Mouse (Mus musculus) forebrain, embryonic 12.5 days (tissue): Measurements from ENCODE around the gene Cpne6. TPM values are rescaled to one million over a fixed set of nuclear protein-coding genes. Genes with fewer than 3 reads are reported as not detected.

Source experiments
- ATAC-seq: fragments of 200-750 bp; cut with Nextera tagmentation; 2 replicates; pipeline ENCODE4 v1.8.0; 2017; ENCODE audit warnings: moderate TSS enrichment; ENCODE audit not compliant: low FRiP score
- H3K27ac ChIP-seq: fragments of 300-500 bp; sonication (generic); 2 replicates; pipeline ENCODE4 v1.5.1; 2016; ENCODE audit warnings: mild to moderate bottlenecking
- H3K27me3 ChIP-seq: fragments of 300-500 bp; sonication (generic); 2 replicates; pipeline ENCODE4 v1.6.1; 2016; ENCODE audit warnings: mild to moderate bottlenecking
- H3K36me3 ChIP-seq: fragments of 300-500 bp; sonication (generic); replicated peaks from 2 replicates; pipeline ENCODE4 v1.6.1; 2016; ENCODE audit warnings: mild to moderate bottlenecking
- H3K4me1 ChIP-seq: fragments of 300-500 bp; sonication (generic); 2 replicates; pipeline ENCODE4 v1.6.1; 2016
- H3K4me2 ChIP-seq: fragments of 300-500 bp; sonication (generic); 2 replicates; pipeline ENCODE4 v1.6.1; 2016; ENCODE audit warnings: mild to moderate bottlenecking, moderate library complexity
- H3K4me3 ChIP-seq: fragments of 300-500 bp; sonication (generic); replicated peaks from 2 replicates; pipeline ENCODE4 v1.5.1; 2016; ENCODE audit warnings: mild to moderate bottlenecking
- H3K9ac ChIP-seq: fragments of 300-500 bp; sonication (generic); 2 replicates; pipeline ENCODE4 v1.6.1; 2016; ENCODE audit warnings: mild to moderate bottlenecking
- H3K9me3 ChIP-seq: fragments of 300-500 bp; sonication (generic); 2 replicates; pipeline ENCODE4 v1.6.1; 2016
- WGBS: fragments of 180-500 bp; shearing (Covaris S2); methylation state at CpG from one replicate; pipeline ENCODE4 v1.1.7; 2016; 5-methylcytosine and 5-hydroxymethylcytosine counted together
- polyA plus RNA-seq: library from polyadenylated mRNA; unstranded; fragments of >200 nt; fragmentation: Nextera tagmentation; extraction: Ambion mirVana; gene quantifications from 2 replicates; pipeline ENCODE4 v1.2.1, GENCODE M21; 2016

Gene Cpne6
- polyA plus RNA-seq, 1 experiment from 2014 or later, result 0.55 TPM

DNA sequence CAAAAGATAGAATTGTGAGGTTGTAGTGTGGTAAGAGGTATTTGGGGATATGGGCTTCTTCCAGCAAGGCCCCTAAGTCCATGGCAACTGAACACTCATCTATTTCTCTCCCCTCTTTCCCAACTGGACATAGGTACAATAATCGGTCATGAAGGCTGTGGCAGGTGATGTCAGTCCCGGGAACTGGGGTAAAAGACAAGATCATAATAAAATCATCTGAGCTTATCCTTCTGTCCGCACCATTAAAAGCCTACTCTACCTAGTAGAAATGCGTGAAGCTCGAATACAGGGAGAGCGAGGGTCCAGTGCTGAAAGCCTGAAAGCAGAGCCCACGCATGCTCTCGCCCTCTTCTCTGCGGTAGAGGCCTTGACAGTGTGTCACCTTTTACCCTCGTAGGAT, 30.6 kb upstream of the Cpne6 start:
- H3K9me3 ChIP-seq, result no peaks in the 10 kb centered on the region
- H3K27ac ChIP-seq, result no peak overlapping the region
- no peaks in the 10 kb centered on the region for H3K27me3 ChIP-seq
- no peak for ATAC-seq
- 93% methylated on average over 10 of the region's 10 CpGs for WGBS
- H3K9ac ChIP-seq, result peak overlapping the region; percentile 17; the same call in 1 of the 2 replicates
- H3K4me3 ChIP-seq, result no peak overlapping the region
- H3K4me2 ChIP-seq, result peak overlapping the region; percentile 67; the same call in 1 of the 2 replicates
- peaks cover 6% of the 10 kb centered on the region; the same call in 1 of the 2 replicates for H3K4me1 ChIP-seq
- 0 out of 2 replicates have a peak, but pooled peaks cover 4% of the 10 kb centered on the region for H3K36me3 ChIP-seq

DNA sequence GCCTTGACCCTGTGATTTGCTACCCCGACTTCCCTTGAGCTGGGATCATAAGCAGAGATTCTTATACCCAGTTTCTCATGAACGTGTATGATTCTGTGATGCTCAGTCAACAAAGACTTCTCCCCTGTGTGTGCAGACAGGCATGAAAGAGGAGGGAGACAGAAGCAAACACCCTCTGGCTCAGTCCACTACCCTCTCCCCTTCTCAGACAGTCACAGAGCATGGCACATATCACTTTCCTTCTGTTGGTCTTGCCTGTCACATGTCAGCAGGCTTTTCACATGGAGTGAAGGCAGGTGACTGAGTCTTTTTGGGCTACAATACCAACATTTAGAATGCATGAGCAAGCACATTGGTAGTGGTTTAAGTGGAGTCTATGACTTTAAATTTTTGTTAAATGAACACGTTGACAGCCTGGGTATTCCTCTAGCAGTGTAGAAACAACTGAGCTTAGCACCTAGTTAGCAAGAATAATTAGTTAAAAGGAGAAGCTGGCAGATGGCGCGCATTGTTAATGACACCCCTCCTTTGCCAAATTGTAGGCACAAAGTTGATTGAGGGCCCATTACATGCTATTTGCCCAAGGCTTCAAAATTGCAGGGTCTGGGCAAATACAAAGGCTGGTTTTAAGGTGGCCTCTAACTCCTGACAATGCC, 25.7 kb upstream of the Cpne6 start:
- WGBS, result 52% methylated on average over 5 of the region's 5 CpGs
- H3K36me3 ChIP-seq, result peaks cover 16% of the 10 kb centered on the region
- H3K27me3 ChIP-seq, result no peaks in the 10 kb centered on the region
- peaks cover 1% of the 10 kb centered on the region; the same call in 1 of the 2 replicates for H3K4me1 ChIP-seq
- no peak overlapping the region for H3K4me2 ChIP-seq
- H3K9ac ChIP-seq, result no peak overlapping the region
- H3K9me3 ChIP-seq, result no peaks in the 10 kb centered on the region
- H3K4me3 ChIP-seq, result no peak overlapping the region
- peak overlapping the region; percentile 74 for H3K27ac ChIP-seq
- ATAC-seq, result peak; percentile 58; the same call in 1 of the 2 replicates

DNA sequence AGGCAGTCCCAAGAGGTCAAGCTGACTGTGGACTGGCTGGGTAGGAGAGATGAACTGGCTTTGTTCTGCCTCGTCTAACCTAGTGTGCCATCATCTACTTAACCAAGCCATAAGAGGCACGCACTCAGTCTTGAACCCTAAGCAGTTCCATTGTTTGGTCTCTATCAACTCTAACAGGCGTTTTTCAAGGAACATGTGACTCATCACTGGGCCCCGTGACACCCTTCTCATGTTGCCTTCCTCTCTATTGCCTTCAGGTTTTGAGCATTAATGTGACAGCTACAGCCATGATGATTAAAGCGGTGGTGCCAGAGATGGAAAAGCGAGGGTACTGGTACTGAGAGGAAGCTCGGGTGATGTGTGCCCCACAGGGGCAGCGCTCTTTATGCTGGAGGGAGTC, 23.4 kb upstream of the Cpne6 start:
- peaks cover 12% of the 10 kb centered on the region for H3K36me3 ChIP-seq
- 91% methylated on average over 8 of the region's 8 CpGs for WGBS
- H3K9me3 ChIP-seq, result no peaks in the 10 kb centered on the region
- no peaks in the 10 kb centered on the region for H3K27me3 ChIP-seq
- H3K4me2 ChIP-seq, result no peak overlapping the region
- peaks cover 10% of the 10 kb centered on the region for H3K4me1 ChIP-seq
- no peak overlapping the region for H3K27ac ChIP-seq
- no peak for ATAC-seq
- H3K9ac ChIP-seq, result no peak overlapping the region
- H3K4me3 ChIP-seq, result no peak overlapping the region

DNA sequence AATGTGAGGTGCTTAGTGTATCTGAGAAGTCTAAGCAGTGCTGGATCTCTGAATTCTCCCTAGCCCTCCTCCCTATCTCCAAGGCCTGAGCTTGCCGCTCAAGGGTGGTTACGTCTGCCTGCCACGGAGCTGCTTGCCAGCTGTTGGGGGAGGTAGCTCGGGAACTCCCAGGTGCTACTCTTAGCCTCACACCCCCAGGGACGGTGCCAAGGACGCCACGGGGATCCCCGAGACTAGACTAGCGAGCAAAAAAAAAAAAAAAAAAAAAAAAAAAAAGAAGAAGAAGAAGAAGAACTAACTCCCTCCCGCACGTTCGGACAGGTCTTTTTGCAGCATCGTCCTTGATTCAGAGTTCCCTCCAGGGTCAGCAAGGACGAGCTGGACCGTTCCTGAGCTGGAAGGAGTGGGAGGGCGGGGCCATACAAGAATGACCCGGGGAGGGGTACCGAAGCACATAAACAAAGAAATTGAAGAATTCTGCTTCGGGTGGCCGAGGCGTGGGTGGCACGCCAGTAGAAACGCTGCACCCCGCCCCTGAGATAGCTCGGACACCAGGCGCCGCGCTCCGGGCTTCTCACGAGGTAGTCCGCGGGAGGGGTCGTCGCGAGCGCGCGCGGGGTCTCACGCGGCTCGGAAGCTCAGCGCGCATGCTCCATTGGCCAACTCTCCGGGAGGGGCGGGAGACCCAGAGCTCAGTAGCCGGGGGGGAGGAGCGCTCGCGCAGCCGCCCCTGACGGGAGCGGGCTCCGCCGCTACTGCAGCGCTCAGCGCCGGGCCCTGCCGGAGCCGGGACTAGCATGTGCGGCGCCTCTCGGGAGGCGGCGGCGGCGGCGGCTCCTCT, 19.7 kb upstream of the Cpne6 start, which contains the start of gene Carmil3:
TSS of gene Carmil3 (plus strand) at position 291 of the 841 bp plus-strand sequence.
- no peaks in the 10 kb centered on the region for H3K9me3 ChIP-seq
- ATAC-seq, result peak; percentile 90
- no peaks in the 10 kb centered on the region for H3K27me3 ChIP-seq
- peak within 1 kb of the TSS; percentile 94 for H3K9ac ChIP-seq
- H3K4me1 ChIP-seq, result peaks cover 21% of the 10 kb centered on the region
- peaks cover 36% of the 10 kb centered on the region for H3K36me3 ChIP-seq
- H3K4me3 ChIP-seq, result peak within 1 kb of the TSS; percentile 88
- WGBS, result under 1% methylated on average over 68 of the region's 68 CpGs
- H3K27ac ChIP-seq, result peak within 1 kb of the TSS; percentile 92
- H3K4me2 ChIP-seq, result peak within 1 kb of the TSS; percentile 79

DNA sequence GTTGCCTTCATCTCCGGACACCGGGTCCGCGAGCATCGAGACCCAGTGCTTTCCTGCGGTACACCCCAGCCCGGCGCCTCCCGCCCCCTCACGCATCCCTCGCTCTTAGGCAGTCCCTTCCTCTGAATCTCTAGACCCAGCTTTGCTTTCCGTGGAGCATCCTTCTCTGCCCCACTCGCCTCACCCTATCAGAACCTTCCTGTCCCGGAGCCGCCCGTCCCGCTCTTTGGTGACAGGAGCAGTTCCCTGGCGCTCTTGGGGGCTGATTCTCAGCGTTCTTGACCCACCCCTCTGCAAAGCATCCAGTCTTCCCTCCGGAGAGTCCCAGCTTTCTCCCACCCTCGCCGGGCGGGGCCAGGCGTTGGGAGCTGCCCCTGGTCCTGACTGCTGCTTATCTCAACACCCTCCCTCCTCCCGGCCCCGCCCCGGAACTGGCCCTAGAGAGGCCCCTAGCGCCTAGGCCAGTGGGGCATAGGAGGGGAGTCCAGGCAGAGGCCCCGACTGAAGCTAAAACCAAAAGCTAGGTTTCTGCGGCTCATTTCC, 18.9 kb upstream of the Cpne6 start:
- Histone ChIP-seq H3K4me1 (peaks cover 21% of the 10 kb centered on the region), H3K9me3 (no peaks in the 10 kb centered on the region), H3K4me2 (peak overlapping the region; percentile 79), H3K27me3 (no peaks in the 10 kb centered on the region), H3K9ac (peak overlapping the region; percentile 94), H3K4me3 (peak overlapping the region; percentile 88), H3K27ac (peak overlapping the region; percentile 92), H3K36me3 (peaks cover 39% of the 10 kb centered on the region)
- under 1% methylated on average over 30 of the region's 30 CpGs for WGBS
- ATAC-seq, result peak; percentile 80

DNA sequence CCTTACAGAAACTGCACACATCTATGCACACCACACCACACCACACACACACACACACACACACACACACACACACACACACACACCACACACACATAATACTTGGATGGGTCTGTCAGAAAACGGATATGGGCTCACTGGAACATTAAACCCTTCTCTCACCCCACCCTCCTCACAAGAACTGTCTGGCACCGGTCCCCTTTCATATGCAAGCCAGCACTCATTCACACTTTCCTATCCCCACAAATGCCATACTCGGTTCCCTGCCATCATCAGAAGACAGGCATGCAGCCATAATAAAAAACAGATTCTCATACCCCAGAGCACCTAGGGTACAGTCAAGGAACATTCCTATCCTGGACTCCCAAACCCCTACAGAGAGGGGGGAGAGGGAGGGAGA, 18.1 kb upstream of the Cpne6 start:
- H3K4me1 ChIP-seq, result peaks cover 21% of the 10 kb centered on the region
- peak overlapping the region; percentile 79 for H3K4me2 ChIP-seq
- H3K9ac ChIP-seq, result 0 out of 2 replicates have a peak overlapping the region, but pooled peaks have one; percentile 94
- 41% methylated on average over 3 of the region's 3 CpGs for WGBS
- no peaks in the 10 kb centered on the region for H3K27me3 ChIP-seq
- peak overlapping the region; percentile 88 for H3K4me3 ChIP-seq
- no peaks in the 10 kb centered on the region for H3K9me3 ChIP-seq
- peaks cover 39% of the 10 kb centered on the region for H3K36me3 ChIP-seq
- no peak for ATAC-seq
- H3K27ac ChIP-seq, result peak overlapping the region; percentile 92; the same call in 1 of the 2 replicates

DNA sequence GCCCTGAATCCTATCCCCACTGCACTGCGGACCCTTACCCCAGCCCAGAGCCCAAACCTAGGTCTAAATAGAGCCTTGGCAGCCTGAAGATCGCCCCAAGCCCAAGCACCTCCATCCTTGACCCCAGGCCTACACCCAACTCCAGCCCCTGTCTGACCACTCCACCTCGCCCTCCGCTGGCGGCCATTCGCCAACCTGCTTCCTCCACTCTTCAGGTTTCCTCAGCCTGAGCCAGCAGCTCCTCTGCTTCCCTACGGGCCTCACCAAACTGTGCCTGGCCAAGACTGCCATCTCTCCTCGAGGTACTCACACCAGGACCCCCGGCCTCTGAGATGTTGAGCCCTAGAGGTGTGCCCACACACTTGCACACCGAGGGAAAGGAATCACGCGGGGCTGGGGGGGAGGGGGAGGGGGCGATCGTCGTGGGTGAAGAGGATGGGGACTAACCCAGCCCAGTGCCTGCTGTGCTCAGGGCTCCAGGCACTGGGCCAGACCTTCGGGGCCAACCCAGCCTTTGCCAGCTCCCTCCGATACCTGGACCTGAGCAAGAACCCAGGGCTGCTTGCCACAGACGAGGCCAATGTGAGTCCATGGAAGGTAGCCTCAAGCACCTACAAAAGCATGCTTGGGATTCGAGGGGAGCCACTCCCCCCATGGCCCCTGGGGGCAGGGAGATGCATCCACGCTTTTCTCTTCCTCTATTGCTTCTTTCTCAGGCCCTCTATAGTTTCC, 14.6 kb upstream of the Cpne6 start:
- Histone ChIP-seq H3K4me1 (peaks cover 17% of the 10 kb centered on the region), H3K9me3 (no peaks in the 10 kb centered on the region), H3K27ac (no peak overlapping the region), H3K4me3 (no peak overlapping the region), H3K27me3 (no peaks in the 10 kb centered on the region), H3K9ac (no peak overlapping the region), H3K36me3 (peaks cover 55% of the 10 kb centered on the region), H3K4me2 (no peak overlapping the region)
- WGBS, result 74% methylated on average over 20 of the region's 20 CpGs
- no peak for ATAC-seq

DNA sequence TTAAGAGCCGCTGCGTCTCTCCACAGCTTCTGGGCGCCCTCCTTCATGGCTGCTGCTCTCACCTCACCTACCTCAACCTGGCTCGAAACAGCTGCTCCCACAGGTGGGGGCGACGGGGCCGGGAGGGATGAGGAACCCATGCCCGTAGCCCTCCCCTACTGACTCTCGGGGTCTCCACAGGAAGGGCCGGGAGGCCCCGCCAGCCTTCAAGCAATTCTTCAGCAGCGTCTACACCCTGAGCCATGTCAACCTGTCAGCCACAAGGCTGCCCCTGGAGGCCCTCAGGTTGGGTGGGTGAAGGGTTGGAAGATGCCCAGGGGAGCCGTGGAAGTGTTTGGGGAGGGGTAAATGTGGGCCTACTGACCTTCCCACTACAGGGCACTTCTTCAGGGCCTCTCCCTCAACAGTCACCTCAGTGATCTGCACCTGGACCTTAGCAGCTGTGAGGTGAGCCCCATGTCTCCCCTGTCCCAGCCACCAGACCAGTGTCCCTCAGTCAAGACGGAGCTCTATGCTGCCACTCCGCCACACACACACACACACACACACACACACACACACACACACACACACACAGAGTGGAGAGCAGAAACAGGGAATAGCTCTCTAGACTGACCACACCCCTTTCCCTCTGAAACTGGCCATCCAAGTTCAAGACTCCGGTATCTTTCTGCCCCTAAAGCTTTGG, 13.3 kb upstream of the Cpne6 start:
- Histone ChIP-seq H3K36me3 (peaks cover 66% of the 10 kb centered on the region), H3K4me1 (peaks cover 13% of the 10 kb centered on the region), H3K4me2 (no peak overlapping the region), H3K27ac (no peak overlapping the region), H3K9ac (no peak overlapping the region), H3K4me3 (no peak overlapping the region), H3K27me3 (no peaks in the 10 kb centered on the region), H3K9me3 (no peaks in the 10 kb centered on the region)
- WGBS, result 76% methylated on average over 16 of the region's 16 CpGs
- ATAC-seq, result peak; percentile 30; the same call in 1 of the 2 replicates

DNA sequence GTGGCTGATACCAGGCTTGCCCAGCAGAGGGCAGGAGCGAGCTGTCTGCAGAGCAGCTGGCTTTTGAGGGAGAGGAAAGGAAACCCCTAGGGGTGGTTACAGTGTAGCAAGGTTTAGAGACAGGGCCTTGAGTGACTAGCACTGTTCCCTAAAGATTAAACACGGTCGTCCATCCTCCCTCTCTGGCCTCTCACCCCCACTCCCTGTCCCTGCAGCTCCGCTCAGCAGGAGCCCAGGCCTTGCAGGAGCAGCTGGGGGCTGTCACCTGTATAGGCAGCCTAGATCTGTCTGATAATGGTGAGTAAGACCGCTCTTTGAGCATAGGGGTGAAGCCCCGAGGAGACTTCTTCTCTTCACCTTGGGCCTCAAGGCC, 12.8 kb upstream of the Cpne6 start:
- WGBS, result 32% methylated on average over 6 of the region's 6 CpGs
- Histone ChIP-seq H3K9me3 (no peaks in the 10 kb centered on the region), H3K9ac (0 out of 2 replicates have a peak overlapping the region, but pooled peaks have one; percentile 21), H3K4me2 (no peak overlapping the region), H3K27ac (no peak overlapping the region), H3K36me3 (peaks cover 72% of the 10 kb centered on the region), H3K27me3 (no peaks in the 10 kb centered on the region), H3K4me3 (no peak overlapping the region), H3K4me1 (peaks cover 7% of the 10 kb centered on the region; the same call in 1 of the 2 replicates)
- peak; percentile 68 for ATAC-seq

DNA sequence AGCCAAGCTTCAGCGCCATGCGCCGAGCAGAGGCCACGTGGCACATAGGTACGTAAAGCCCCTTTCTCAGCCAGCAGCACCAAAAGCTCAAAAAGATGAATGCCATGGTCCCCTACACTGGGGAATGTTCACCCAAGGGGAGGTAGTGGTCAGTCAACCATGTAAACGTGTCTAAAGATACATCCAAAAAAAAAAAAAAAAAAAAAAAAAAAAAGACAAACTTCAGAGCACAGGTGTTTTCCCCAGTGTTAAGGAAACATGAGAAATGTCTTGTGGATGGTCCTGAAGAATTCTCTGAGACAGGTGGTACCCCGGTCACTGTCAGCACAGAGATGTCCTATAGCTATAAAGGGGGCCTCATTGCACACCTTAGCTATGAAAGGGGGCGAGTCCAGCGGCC, 4.6 kb upstream of the Cpne6 start:
- Histone ChIP-seq H3K27me3 (0 out of 2 replicates have a peak, but pooled peaks cover 3% of the 10 kb centered on the region), H3K4me2 (no peak overlapping the region), H3K9me3 (no peaks in the 10 kb centered on the region), H3K4me3 (no peak overlapping the region), H3K4me1 (peaks cover 4% of the 10 kb centered on the region; the same call in 1 of the 2 replicates), H3K27ac (no peak overlapping the region), H3K36me3 (peaks cover 28% of the 10 kb centered on the region), H3K9ac (no peak overlapping the region)
- no peak for ATAC-seq
- WGBS, result 85% methylated on average over 9 of the region's 9 CpGs

DNA sequence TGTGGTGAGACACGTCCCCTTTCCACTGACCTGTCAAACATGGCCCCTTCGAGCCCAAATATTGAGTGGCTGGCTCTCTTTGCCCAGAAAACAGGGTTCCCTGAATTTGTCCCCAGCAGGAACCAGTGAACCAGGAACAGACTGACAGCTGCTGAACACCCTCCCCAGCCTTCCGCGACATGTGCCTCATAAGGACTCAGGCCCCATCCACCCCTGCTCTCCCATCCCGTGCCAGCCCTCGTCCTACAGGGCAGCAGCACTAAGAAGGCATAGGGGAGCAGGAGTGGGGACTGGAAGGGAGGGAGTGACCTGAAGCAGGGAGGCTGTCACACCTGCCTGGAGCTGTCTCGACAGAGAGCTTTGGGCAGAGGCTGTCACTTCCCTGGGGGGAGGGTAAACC, 2.4 kb upstream of the Cpne6 start:
- no peak overlapping the region for H3K9ac ChIP-seq
- peaks cover 9% of the 10 kb centered on the region; the same call in 1 of the 2 replicates for H3K36me3 ChIP-seq
- ATAC-seq, result no peak
- 66% methylated on average over 7 of the region's 7 CpGs for WGBS
- no peak overlapping the region for H3K4me3 ChIP-seq
- H3K27me3 ChIP-seq, result peaks cover 13% of the 10 kb centered on the region
- H3K4me2 ChIP-seq, result no peak overlapping the region
- no peak overlapping the region for H3K27ac ChIP-seq
- H3K9me3 ChIP-seq, result no peaks in the 10 kb centered on the region
- peaks cover 8% of the 10 kb centered on the region; the same call in 1 of the 2 replicates for H3K4me1 ChIP-seq
